Mouse (Mus musculus): ENCODE results near the gene Zfp697. TPM values are rescaled to one million over a fixed set of nuclear protein-coding genes. Genes with fewer than 3 reads are reported as not detected.
A peak's percentile ranks its signal among the peaks of the same experiment; 100 is the strongest.
"Not testable (repeated sequence)": the region's sequence is repeated elsewhere in the genome, so short reads cannot be mapped to it uniquely, and the experiment has no call there.

Gene Zfp697
- polyA plus RNA-seq, 1 experiment from 2014 or later = 2.9 TPM

DNA sequence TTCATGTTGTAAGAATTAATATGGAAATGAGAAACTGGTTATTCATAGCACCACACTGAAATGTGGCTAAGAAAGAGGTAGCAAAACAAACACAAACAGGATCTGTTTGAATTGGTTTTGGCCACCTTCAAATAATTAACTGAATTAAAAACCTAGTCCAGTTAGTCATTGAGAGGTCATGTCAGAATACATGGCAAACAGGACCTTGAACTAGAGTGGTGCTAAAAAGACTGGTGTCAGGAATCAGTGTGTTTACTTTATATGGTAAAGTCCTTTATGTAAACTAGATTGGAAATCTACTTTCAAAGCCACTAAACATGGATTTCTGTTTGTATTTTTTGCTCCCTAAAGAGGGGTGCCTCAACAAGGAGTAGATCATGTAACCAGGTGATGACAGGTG, 89.2 kb downstream of the Zfp697 start:
- not testable (repeated sequence) for H3K4me3 ChIP-seq (ENCODE audit: low read depth, low read length); DNase-seq; H3K4me1 ChIP-seq (ENCODE audit: insufficient read depth); H3K9me3 ChIP-seq (ENCODE audit: low read length); H3K27ac ChIP-seq (ENCODE audit: low read depth); H3K36me3 ChIP-seq (replicated peaks; ENCODE audit: insufficient read depth, low read length); H3K4me2 ChIP-seq (ENCODE audit: low read depth, low read length); H3K9ac ChIP-seq (replicated peaks); H3K27me3 ChIP-seq (ENCODE audit: insufficient read depth, low read length)
- peak; percentile 82 for ATAC-seq

DNA sequence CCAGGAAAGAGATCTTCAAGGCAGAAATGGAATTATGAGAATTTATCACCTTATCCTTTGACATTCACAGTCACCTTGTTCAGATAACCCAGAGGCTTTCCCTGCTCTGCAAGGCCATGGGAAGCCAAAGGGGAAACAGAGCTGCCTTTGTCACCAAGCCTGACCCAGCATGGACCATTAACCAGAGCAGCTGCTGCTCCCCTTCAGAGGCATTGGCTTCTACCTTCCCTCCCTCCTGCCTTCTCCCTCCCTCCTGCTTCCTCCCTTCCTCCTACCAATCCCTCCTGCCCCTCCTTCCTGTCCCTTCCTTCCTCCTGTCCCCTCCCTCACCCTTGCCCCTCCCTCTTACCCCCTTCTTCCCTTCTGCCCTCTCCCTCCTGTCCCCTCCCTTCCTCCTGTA, 111.9 kb downstream of the Zfp697 start:
- H3K27me3 ChIP-seq (ENCODE audit: insufficient read depth, low read length); ATAC-seq; H3K9ac ChIP-seq (replicated peaks); H3K27ac ChIP-seq (ENCODE audit: low read depth); H3K4me2 ChIP-seq (ENCODE audit: low read depth, low read length); H3K9me3 ChIP-seq (ENCODE audit: low read length); H3K4me1 ChIP-seq (ENCODE audit: insufficient read depth); H3K36me3 ChIP-seq (replicated peaks; ENCODE audit: insufficient read depth, low read length); DNase-seq; H3K4me3 ChIP-seq (ENCODE audit: low read depth, low read length): not testable (repeated sequence)

DNA sequence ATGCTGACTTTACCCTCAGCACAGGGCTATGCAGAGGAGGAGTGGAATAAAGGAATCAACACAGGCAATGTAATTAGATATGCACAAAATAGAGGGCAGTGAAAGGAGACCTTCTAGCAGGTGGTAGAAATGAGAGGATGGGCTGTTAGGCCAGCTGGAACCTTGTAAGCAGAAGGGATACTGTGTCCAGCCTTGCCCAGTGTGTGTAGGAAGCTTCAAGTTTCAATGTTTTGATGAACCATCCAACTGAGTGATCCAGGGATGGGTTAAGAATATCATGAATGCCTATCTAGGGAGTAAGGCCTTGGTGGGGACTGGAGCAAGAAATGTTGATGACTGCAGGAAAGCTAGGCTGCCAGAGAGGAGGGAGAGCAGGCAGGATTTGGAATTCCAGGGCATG, 112.8 kb downstream of the Zfp697 start:
- not testable (repeated sequence) for H3K27me3 ChIP-seq (ENCODE audit: insufficient read depth, low read length); H3K27ac ChIP-seq (ENCODE audit: low read depth); ATAC-seq; H3K36me3 ChIP-seq (replicated peaks; ENCODE audit: insufficient read depth, low read length); DNase-seq; H3K9ac ChIP-seq (replicated peaks); H3K9me3 ChIP-seq (ENCODE audit: low read length); H3K4me2 ChIP-seq (ENCODE audit: low read depth, low read length); H3K4me1 ChIP-seq (ENCODE audit: insufficient read depth); H3K4me3 ChIP-seq (ENCODE audit: low read depth, low read length)

DNA sequence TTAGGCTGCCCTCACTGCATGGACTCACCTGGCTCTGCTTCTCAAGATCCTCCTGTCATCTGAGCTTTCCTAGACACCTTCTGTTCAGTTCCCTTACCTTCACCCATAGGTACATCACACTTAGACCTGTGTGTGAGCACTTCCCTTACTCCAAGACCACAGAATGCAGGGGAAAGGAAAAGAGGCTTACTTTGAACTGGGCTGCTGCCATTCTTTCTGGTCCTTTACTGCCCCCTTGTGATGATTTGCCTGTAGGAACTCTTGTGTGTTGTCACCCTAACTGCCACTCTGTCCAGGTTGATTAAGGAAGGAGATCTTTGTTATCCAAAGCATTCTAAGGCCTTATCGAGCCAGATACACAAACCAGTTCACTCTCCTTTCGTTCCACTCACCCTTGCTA, 114.5 kb downstream of the Zfp697 start:
- not testable (repeated sequence) for H3K27ac ChIP-seq (ENCODE audit: low read depth); DNase-seq; H3K4me2 ChIP-seq (ENCODE audit: low read depth, low read length); H3K9me3 ChIP-seq (ENCODE audit: low read length); H3K27me3 ChIP-seq (ENCODE audit: insufficient read depth, low read length); H3K4me1 ChIP-seq (ENCODE audit: insufficient read depth); H3K4me3 ChIP-seq (ENCODE audit: low read depth, low read length); H3K36me3 ChIP-seq (replicated peaks; ENCODE audit: insufficient read depth, low read length); H3K9ac ChIP-seq (replicated peaks)
- no CpG with 5 or more reads among the region's 2 CpGs for WGBS (ENCODE audit: insufficient replicate concordance)
- peak; percentile 51 for ATAC-seq

DNA sequence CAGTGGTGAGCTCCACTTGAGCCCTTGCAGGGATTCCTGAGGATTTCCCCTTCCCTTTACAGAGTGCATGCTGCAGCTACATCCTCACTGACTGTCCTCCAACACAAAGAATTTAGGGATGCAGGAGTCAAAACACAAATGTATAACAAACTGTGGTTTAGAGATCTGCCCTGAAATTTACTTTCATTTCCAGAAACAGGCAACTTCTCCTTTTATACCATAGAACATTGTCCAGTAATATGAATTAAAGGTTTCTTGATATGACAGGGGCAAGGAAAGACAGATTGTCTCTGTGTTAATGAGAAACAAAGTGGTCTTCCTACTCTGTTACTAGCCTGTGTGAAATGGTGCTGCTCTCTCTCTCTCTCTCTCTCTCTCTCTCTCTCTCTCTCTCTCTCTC, 115.1 kb downstream of the Zfp697 start:
- not testable (repeated sequence) for H3K27ac ChIP-seq (ENCODE audit: low read depth); DNase-seq; H3K4me3 ChIP-seq (ENCODE audit: low read depth, low read length); H3K9ac ChIP-seq (replicated peaks); H3K36me3 ChIP-seq (replicated peaks; ENCODE audit: insufficient read depth, low read length); ATAC-seq; H3K27me3 ChIP-seq (ENCODE audit: insufficient read depth, low read length); H3K4me2 ChIP-seq (ENCODE audit: low read depth, low read length); H3K9me3 ChIP-seq (ENCODE audit: low read length); H3K4me1 ChIP-seq (ENCODE audit: insufficient read depth)

DNA sequence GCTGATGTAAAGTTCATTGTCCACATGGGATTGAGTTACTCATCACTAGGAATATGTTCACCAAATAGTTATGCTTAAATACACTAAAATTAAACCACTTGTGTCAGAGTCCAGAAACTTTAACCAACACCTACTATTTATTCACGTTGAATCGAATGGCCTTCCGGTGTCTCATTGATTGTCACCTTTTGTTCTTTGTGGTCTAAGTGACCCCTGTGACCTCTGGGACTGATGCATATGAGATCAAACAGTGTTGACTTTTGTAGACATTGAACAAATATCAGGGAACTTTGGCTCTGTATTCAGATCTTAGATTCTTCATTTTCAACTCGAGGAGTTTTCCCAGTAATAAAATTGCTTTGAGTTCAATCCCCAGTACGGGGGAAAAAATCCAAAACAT, 125.0 kb downstream of the Zfp697 start:
- ATAC-seq = peak; percentile 82
- not testable (repeated sequence) for H3K9me3 ChIP-seq (ENCODE audit: low read length); H3K4me1 ChIP-seq (ENCODE audit: insufficient read depth); DNase-seq; H3K4me2 ChIP-seq (ENCODE audit: low read depth, low read length); H3K27me3 ChIP-seq (ENCODE audit: insufficient read depth, low read length); H3K9ac ChIP-seq (replicated peaks); H3K27ac ChIP-seq (ENCODE audit: low read depth); H3K4me3 ChIP-seq (ENCODE audit: low read depth, low read length); H3K36me3 ChIP-seq (replicated peaks; ENCODE audit: insufficient read depth, low read length)
- no CpG with 5 or more reads among the region's 5 CpGs for WGBS (ENCODE audit: insufficient replicate concordance)

DNA sequence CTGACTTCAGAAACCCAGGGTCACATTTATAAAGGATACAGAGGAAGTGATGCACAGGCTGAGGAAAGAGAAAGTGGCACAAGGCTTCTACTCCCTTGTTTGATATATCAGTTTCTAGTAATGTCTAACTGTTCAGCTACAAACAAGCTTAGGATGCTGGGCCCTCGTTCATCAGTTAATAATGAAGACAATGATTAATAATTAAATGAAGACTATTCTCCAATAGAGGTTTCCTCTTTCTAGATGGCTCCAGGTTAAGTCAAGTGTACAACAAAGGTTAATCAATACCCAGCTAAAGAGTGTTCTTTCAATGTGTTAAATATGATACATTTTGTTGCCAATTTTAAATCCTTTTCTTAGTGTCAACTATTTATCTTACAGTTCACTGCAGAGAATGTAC, 128.2 kb downstream of the Zfp697 start, which contains the start of gene Hsd3b4:
Gene Hsd3b4 (minus strand): TSS at position 101 of the 400 bp plus-strand sequence.
- not testable (repeated sequence) for ATAC-seq; H3K4me1 ChIP-seq (ENCODE audit: insufficient read depth); H3K27me3 ChIP-seq (ENCODE audit: insufficient read depth, low read length); DNase-seq; H3K27ac ChIP-seq (ENCODE audit: low read depth); H3K4me2 ChIP-seq (ENCODE audit: low read depth, low read length); H3K9me3 ChIP-seq (ENCODE audit: low read length); H3K9ac ChIP-seq (replicated peaks); H3K4me3 ChIP-seq (ENCODE audit: low read depth, low read length); H3K36me3 ChIP-seq (replicated peaks; ENCODE audit: insufficient read depth, low read length)
- WGBS (ENCODE audit: insufficient replicate concordance) = no CpG with 5 or more reads among the region's 1 CpGs

DNA sequence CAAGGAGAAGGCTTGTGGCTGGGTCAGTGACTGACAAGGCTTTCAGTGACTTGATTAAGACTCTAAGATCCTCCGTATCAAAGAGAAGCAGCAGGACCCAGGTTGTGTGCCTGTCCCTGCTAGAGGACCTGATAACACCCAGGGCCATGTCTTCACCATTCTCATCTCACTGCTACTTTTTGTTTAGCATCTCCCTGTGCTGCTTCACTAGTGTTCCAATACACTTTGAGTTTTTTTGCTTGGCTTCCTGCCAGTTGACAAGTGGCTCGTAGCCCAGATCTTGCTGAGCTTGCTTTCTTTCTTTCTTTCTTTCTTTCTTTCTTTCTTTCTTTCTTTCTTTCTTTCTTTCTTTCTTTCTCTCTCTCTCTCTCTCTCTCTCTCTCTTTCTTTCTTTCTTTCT, 140.5 kb downstream of the Zfp697 start:
- not testable (repeated sequence) for H3K27me3 ChIP-seq (ENCODE audit: insufficient read depth, low read length); ATAC-seq; H3K4me2 ChIP-seq (ENCODE audit: low read depth, low read length); H3K4me1 ChIP-seq (ENCODE audit: insufficient read depth); H3K27ac ChIP-seq (ENCODE audit: low read depth); H3K9ac ChIP-seq (replicated peaks); H3K4me3 ChIP-seq (ENCODE audit: low read depth, low read length); H3K36me3 ChIP-seq (replicated peaks; ENCODE audit: insufficient read depth, low read length); DNase-seq; H3K9me3 ChIP-seq (ENCODE audit: low read length)
- WGBS (ENCODE audit: insufficient replicate concordance) = no CpG with 5 or more reads among the region's 2 CpGs

DNA sequence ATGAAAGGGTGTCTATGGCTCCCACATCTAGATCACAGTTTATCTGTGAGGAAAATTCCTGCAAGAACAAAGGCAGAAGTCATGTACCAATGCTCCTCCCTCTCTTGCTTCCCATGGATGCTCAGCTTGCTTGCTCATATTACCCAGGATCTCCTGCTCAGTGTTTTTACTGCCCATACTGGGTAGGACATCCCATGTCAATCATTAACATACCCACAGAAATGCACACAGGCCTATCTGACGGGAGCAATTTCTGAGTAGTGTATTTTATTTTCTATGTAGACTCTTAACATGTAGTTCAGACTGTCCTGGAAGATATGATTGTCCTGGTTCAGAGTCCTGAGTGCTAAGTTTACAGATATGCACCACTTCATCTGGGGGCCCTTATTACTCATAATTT, 142.3 kb downstream of the Zfp697 start:
- peak; percentile 83 for ATAC-seq
- H3K9me3 ChIP-seq (ENCODE audit: low read length); H3K27me3 ChIP-seq (ENCODE audit: insufficient read depth, low read length); DNase-seq; H3K9ac ChIP-seq (replicated peaks); H3K36me3 ChIP-seq (replicated peaks; ENCODE audit: insufficient read depth, low read length); H3K4me1 ChIP-seq (ENCODE audit: insufficient read depth); H3K4me3 ChIP-seq (ENCODE audit: low read depth, low read length); H3K4me2 ChIP-seq (ENCODE audit: low read depth, low read length); H3K27ac ChIP-seq (ENCODE audit: low read depth): not testable (repeated sequence)
- WGBS (ENCODE audit: insufficient replicate concordance) = no CpG with 5 or more reads among the region's 1 CpGs

DNA sequence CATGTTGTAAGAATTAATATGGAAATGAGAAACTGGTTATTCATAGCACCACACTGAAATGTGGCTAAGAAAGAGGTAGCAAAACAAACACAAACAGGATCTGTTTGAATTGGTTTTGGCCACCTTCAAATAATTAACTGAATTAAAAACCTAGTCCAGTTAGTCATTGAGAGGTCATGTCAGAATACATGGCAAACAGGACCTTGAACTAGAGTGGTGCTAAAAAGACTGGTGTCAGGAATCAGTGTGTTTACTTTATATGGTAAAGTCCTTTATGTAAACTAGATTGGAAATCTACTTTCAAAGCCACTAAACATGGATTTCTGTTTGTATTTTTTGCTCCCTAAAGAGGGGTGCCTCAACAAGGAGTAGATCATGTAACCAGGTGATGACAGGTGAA, 142.7 kb downstream of the Zfp697 start:
- peak; percentile 87 for ATAC-seq
- not testable (repeated sequence) for H3K4me2 ChIP-seq (ENCODE audit: low read depth, low read length); H3K27me3 ChIP-seq (ENCODE audit: insufficient read depth, low read length); H3K27ac ChIP-seq (ENCODE audit: low read depth); H3K9ac ChIP-seq (replicated peaks); H3K36me3 ChIP-seq (replicated peaks; ENCODE audit: insufficient read depth, low read length); H3K9me3 ChIP-seq (ENCODE audit: low read length); H3K4me1 ChIP-seq (ENCODE audit: insufficient read depth); DNase-seq; H3K4me3 ChIP-seq (ENCODE audit: low read depth, low read length)

DNA sequence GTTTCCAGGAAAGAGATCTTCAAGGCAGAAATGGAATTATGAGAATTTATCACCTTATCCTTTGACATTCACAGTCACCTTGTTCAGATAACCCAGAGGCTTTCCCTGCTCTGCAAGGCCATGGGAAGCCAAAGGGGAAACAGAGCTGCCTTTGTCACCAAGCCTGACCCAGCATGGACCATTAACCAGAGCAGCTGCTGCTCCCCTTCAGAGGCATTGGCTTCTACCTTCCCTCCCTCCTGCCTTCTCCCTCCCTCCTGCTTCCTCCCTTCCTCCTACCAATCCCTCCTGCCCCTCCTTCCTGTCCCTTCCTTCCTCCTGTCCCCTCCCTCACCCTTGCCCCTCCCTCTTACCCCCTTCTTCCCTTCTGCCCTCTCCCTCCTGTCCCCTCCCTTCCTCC, 165.4 kb downstream of the Zfp697 start:
- not testable (repeated sequence) for H3K9ac ChIP-seq (replicated peaks); H3K4me3 ChIP-seq (ENCODE audit: low read depth, low read length); H3K36me3 ChIP-seq (replicated peaks; ENCODE audit: insufficient read depth, low read length); ATAC-seq; H3K27me3 ChIP-seq (ENCODE audit: insufficient read depth, low read length); H3K4me1 ChIP-seq (ENCODE audit: insufficient read depth); H3K9me3 ChIP-seq (ENCODE audit: low read length); DNase-seq; H3K4me2 ChIP-seq (ENCODE audit: low read depth, low read length); H3K27ac ChIP-seq (ENCODE audit: low read depth)
